Mouse (Mus musculus) testis, adult 2 months (tissue): ENCODE data around the gene Mdk.

Source experiments
- CTCF ChIP-seq: fragments of 200-500 bp; IDR thresholded peaks from 2 replicates; pipeline ENCODE4 v1.5.1; 2012; ENCODE audit warnings: low read depth, mild to moderate bottlenecking, inconsistent platforms, low read length, moderate library complexity; ENCODE audit not compliant: control insufficient read depth, insufficient read depth, insufficient replicate concordance
- POLR2A ChIP-seq: fragments of 200-500 bp; IDR thresholded peaks from 2 replicates; pipeline ENCODE4 v1.6.1; 2012; ENCODE audit warnings: low read depth, mild to moderate bottlenecking, inconsistent platforms, low read length, moderate library complexity; ENCODE audit not compliant: control insufficient read depth

DNA sequence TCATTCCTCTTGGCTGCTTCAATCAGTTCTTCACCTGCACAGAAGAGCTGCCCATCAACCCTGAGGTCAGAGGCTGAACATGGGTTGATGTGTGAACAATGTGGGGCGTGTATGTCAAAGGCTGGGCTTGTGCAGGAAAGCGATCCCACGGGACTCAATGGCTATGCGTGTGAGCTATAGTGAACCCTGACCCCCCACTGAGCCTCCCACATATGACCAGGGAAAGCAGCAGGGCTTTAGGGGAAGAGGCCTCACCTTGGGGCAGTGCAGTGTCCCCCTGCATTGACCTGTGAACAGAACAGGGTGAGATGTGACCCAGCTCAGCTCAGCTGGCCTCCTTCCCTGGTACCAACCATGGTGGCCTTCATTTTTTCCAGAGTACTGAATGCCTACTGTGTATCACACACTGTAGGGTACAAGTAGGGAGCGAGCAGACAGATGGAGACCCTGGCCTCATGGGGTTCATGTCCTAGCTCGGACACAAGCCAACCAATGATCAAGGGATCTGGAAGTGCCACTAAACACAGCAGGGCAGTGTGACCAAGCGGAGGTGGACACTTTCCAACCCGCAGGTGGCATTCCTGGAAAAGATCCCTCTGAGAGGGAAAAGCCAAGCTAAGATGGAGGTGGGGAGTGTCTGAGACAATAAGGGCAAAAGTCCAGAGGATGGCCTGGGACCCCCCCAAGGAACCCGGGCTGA lies 2.9 kb upstream of the Mdk start:
- TF ChIP-seq CTCF (no peak), POLR2A (no peak)
